12 mouse cellular contexts compared by ENCODE assay signal in the genomic region with DNA sequence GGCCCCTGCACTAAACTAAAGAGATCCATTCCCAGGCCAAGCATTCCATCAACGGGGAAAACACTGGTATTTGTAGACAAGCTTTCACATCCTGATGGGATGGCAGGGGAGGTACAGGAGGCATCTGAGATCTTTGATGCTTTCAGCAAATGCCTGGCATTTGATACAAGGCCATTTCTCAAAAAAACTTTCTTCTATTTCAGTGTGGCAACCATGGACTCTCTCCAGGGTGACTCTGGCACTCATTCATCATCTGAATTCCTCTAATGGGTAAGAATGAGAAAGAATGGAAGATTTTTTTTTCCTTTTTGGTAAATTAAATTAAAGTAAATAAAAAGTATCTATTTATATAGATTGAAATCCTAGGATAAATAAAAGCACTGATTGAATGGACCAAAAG.
"Had no signal": no experiment of that assay in that cellular context is flagged by ENCODE, and none has a peak within 500 bp of the region (broad histone marks: within the 10 kb centered on the region; RNA-seq: fewer than 3 reads in every experiment).

No protein-coding gene starts in this region.

- DNase-seq: liver, postnatal 0 days; lung, adult 2 months; lung, postnatal 14 days; lung, postnatal 36 days; retina, postnatal 1 day; right cerebral cortex, adult 18-20 months; right cerebral cortex, postnatal 25 days; right cerebral cortex, postnatal 4 days; spleen, adult 18-20 months; thymus, adult 18-20 months; thymus, postnatal 14 days; thymus, postnatal 4 days had no signal
